Mouse (Mus musculus): ENCODE data around the gene Nod1.

Nod1 gene

GRCm38 (mm10) chr6:54877651-54878050 lies 94.8 kb downstream of the Nod1 start:
- DNase-seq = no peak

GRCm38 (mm10) chr6:54876782-54877181 lies 95.6 kb downstream of the Nod1 start:
- no peak for DNase-seq
